Mouse (Mus musculus): ENCODE data around the gene Fbxw10. TPM values are rescaled to one million over a fixed set of nuclear protein-coding genes. Genes with fewer than 3 reads are reported as not detected.

Fbxw10 gene
- polyA plus RNA-seq, 1 experiment from 2014 or later: 0.51 TPM

DNA sequence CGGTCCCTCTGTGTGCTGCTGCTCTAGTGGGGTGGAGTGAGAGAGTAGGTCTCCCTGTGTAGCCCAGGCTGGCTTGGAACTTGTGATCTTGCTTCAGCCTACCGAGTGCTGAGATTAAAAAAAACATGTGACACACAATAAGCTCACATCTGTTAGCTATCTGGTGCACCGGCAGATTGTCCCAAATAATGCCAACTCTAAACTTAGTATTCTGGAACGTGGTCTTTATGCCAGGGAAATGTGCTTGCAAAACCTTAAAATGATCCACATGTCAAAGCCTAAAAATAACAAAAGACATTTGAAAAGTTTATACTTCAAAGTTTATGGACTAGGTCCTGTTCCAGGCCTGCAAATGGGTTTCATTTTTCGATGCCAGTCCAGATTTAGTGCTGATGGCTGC lies 22.3 kb downstream of the Fbxw10 start:
- no peak overlapping the region for H3K4me2 ChIP-seq (replicated peaks; ENCODE audit: low read depth, low read length)
- no peak for ATAC-seq (ENCODE audit: low FRiP score, low TSS enrichment)
- H3K9ac ChIP-seq (replicated peaks; ENCODE audit: low read length): no peak overlapping the region
- H3K36me3 ChIP-seq (ENCODE audit: insufficient read depth, low read length): no peaks in the 10 kb centered on the region
- H3K4me3 ChIP-seq (ENCODE audit: low read length): no peak overlapping the region
- no peak overlapping the region for H3K27ac ChIP-seq (ENCODE audit: low read length)
- H3K4me1 ChIP-seq (ENCODE audit: insufficient read depth, low read length): no peaks in the 10 kb centered on the region
- H3K9me3 ChIP-seq (ENCODE audit: low read length): no peaks in the 10 kb centered on the region
- H3K27me3 ChIP-seq (ENCODE audit: insufficient read depth, low read length): no peaks in the 10 kb centered on the region
- 76% methylated on average over 5 of the region's 5 CpGs for WGBS

GRCm38 (mm10) chr11:62869715-62870371 lies 23.0 kb downstream of the Fbxw10 start:
- 84% methylated on average over 8 of the region's 8 CpGs for WGBS
- H3K27me3 ChIP-seq (ENCODE audit: insufficient read depth, low read length): no peaks in the 10 kb centered on the region

GRCm38 (mm10) chr11:62873479-62873878 lies 26.6 kb downstream of the Fbxw10 start:
- H3K9ac ChIP-seq (replicated peaks; ENCODE audit: low read length): no peak overlapping the region
- no peak overlapping the region for H3K4me2 ChIP-seq (replicated peaks; ENCODE audit: low read depth, low read length)
- 71% methylated on average over 9 of the region's 9 CpGs for WGBS
- no peaks in the 10 kb centered on the region for H3K9me3 ChIP-seq (ENCODE audit: low read length)
- H3K4me1 ChIP-seq (ENCODE audit: insufficient read depth, low read length): no peaks in the 10 kb centered on the region
- no peaks in the 10 kb centered on the region for H3K27me3 ChIP-seq (ENCODE audit: insufficient read depth, low read length)
- no peaks in the 10 kb centered on the region for H3K36me3 ChIP-seq (ENCODE audit: insufficient read depth, low read length)
- H3K27ac ChIP-seq (ENCODE audit: low read length): no peak overlapping the region
- no peak overlapping the region for H3K4me3 ChIP-seq (ENCODE audit: low read length)
- no peak for ATAC-seq (ENCODE audit: low FRiP score, low TSS enrichment)

More at GRCm38 (mm10) chr11:62869715-62870371, 23.0 kb downstream of the Fbxw10 start:
- Histone ChIP-seq H3K4me2 (replicated peaks; ENCODE audit: low read depth, low read length) (no peak overlapping the region), H3K4me1 (ENCODE audit: insufficient read depth, low read length) (no peaks in the 10 kb centered on the region), H3K4me3 (ENCODE audit: low read length) (no peak overlapping the region), H3K27ac (ENCODE audit: low read length) (no peak overlapping the region), H3K36me3 (ENCODE audit: insufficient read depth, low read length) (no peaks in the 10 kb centered on the region), H3K9ac (replicated peaks; ENCODE audit: low read length) (no peak overlapping the region), H3K9me3 (ENCODE audit: low read length) (no peaks in the 10 kb centered on the region)
- no peak for ATAC-seq (ENCODE audit: low FRiP score, low TSS enrichment)

DNA sequence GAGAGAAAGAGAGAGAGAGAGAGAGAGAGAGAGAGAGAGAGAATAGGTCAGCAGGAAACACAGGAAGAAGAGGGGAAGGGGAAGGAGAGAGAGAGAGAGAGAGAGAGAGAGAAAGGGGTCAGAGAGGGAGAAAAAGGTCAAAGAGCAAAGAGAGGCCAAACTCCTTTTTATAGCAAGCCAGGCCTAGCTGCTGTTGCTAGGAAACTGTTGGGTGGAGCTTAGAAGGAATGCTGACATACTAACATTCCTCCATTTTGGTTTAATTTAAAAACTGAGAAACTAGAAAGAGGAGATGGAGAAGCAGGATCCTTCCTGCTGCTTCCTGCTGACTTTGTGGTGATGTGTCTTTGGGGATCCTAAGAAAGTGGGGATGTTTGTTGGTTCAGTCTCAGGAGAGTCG lies 28.8 kb downstream of the Fbxw10 start:
- Histone ChIP-seq H3K4me3 (ENCODE audit: low read length) (no peak overlapping the region), H3K9me3 (ENCODE audit: low read length) (no peaks in the 10 kb centered on the region), H3K9ac (replicated peaks; ENCODE audit: low read length) (no peak overlapping the region), H3K36me3 (ENCODE audit: insufficient read depth, low read length) (no peaks in the 10 kb centered on the region), H3K27ac (ENCODE audit: low read length) (no peak overlapping the region), H3K27me3 (ENCODE audit: insufficient read depth, low read length) (no peaks in the 10 kb centered on the region), H3K4me2 (replicated peaks; ENCODE audit: low read depth, low read length) (no peak overlapping the region), H3K4me1 (ENCODE audit: insufficient read depth, low read length) (no peaks in the 10 kb centered on the region)
- ATAC-seq (ENCODE audit: low FRiP score, low TSS enrichment): no peak
- 88% methylated on average over 1 of the region's 1 CpGs for WGBS

GRCm38 (mm10) chr11:62876445-62876844 lies 29.6 kb downstream of the Fbxw10 start:
- no peak for ATAC-seq (ENCODE audit: low FRiP score, low TSS enrichment)
- Histone ChIP-seq H3K9me3 (ENCODE audit: low read length) (no peaks in the 10 kb centered on the region), H3K4me1 (ENCODE audit: insufficient read depth, low read length) (no peaks in the 10 kb centered on the region), H3K4me3 (ENCODE audit: low read length) (no peak overlapping the region), H3K4me2 (replicated peaks; ENCODE audit: low read depth, low read length) (no peak overlapping the region), H3K36me3 (ENCODE audit: insufficient read depth, low read length) (no peaks in the 10 kb centered on the region), H3K27ac (ENCODE audit: low read length) (no peak overlapping the region), H3K27me3 (ENCODE audit: insufficient read depth, low read length) (no peaks in the 10 kb centered on the region), H3K9ac (replicated peaks; ENCODE audit: low read length) (no peak overlapping the region)
- WGBS: 80% methylated on average over 4 of the region's 4 CpGs

DNA sequence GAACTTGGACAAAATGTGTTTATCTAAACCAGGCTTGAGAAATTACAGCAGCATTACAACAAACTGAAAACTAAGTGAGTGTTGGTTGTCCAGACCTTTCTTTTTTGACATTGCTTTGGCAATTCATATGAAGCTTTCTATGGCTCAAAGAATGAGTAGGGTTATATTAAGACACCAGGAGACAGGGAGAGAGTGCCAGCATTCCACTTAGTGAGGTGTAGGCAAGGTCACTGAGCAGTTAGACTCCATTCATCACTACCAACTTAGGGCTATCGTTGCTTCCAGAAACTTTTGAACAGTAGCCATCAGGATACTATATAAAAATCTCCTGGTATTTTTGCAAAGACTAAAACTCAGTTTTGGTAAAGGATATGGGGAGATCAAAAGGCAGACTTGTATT lies 30.5 kb downstream of the Fbxw10 start:
- ATAC-seq (ENCODE audit: low FRiP score, low TSS enrichment): no peak
- Histone ChIP-seq H3K4me1 (ENCODE audit: insufficient read depth, low read length) (no peaks in the 10 kb centered on the region), H3K36me3 (ENCODE audit: insufficient read depth, low read length) (no peaks in the 10 kb centered on the region; the same call in 1 of the 2 replicates), H3K27ac (ENCODE audit: low read length) (no peak overlapping the region), H3K27me3 (ENCODE audit: insufficient read depth, low read length) (no peaks in the 10 kb centered on the region), H3K9me3 (ENCODE audit: low read length) (no peaks in the 10 kb centered on the region), H3K4me2 (replicated peaks; ENCODE audit: low read depth, low read length) (no peak overlapping the region), H3K4me3 (ENCODE audit: low read length) (no peak overlapping the region), H3K9ac (replicated peaks; ENCODE audit: low read length) (no peak overlapping the region)
- 91% methylated on average over 1 of the region's 1 CpGs for WGBS

DNA sequence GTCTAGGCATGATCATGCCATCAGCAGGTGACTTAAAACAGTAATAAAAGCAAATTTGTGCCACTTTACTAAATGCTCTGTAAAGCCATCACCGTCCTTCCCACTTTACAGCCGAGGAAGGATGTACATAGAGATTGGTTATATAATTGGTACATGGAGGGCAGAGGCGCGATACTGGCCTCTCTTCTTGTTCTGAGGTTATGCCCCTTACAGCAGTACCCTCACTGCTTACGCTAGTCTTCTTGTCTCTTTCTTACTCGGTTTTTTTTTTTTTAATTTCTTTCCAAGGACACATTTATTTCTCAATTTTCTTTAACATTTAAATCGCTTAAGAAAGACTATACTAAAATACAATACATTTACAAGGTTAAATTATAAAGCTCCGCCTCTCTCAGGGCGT lies 31.9 kb downstream of the Fbxw10 start:
- Histone ChIP-seq H3K4me1 (ENCODE audit: insufficient read depth, low read length) (no peaks in the 10 kb centered on the region), H3K27me3 (ENCODE audit: insufficient read depth, low read length) (no peaks in the 10 kb centered on the region), H3K36me3 (ENCODE audit: insufficient read depth, low read length) (no peaks in the 10 kb centered on the region; the same call in 1 of the 2 replicates), H3K9me3 (ENCODE audit: low read length) (no peaks in the 10 kb centered on the region), H3K27ac (ENCODE audit: low read length) (no peak overlapping the region), H3K9ac (replicated peaks; ENCODE audit: low read length) (peak overlapping the region; percentile 56; the same call in 1 of the 2 replicates), H3K4me3 (ENCODE audit: low read length) (peak overlapping the region; percentile 91), H3K4me2 (replicated peaks; ENCODE audit: low read depth, low read length) (peak overlapping the region; percentile 57)
- 24% methylated on average over 9 of the region's 9 CpGs for WGBS
- 0 out of 2 replicates have a peak, but pooled peaks have one; percentile 43 for ATAC-seq (ENCODE audit: low FRiP score, low TSS enrichment)

GRCm38 (mm10) chr11:62879220-62880048 lies 32.6 kb downstream of the Fbxw10 start, which contains the start of gene Tvp23b:
Gene Tvp23b (plus strand): TSS chr11:62879455.
- H3K4me1 ChIP-seq (ENCODE audit: insufficient read depth, low read length): no peaks in the 10 kb centered on the region
- H3K36me3 ChIP-seq (ENCODE audit: insufficient read depth, low read length): peaks cover 5% of the 10 kb centered on the region; the same call in 1 of the 2 replicates
- 1% methylated on average over 55 of the region's 55 CpGs for WGBS
- peak within 1 kb of the TSS; percentile 75 for H3K4me2 ChIP-seq (replicated peaks; ENCODE audit: low read depth, low read length)
- H3K9me3 ChIP-seq (ENCODE audit: low read length): no peaks in the 10 kb centered on the region
- peak within 1 kb of the TSS; percentile 91 for H3K4me3 ChIP-seq (ENCODE audit: low read length)
- H3K27me3 ChIP-seq (ENCODE audit: insufficient read depth, low read length): no peaks in the 10 kb centered on the region
- ATAC-seq (ENCODE audit: low FRiP score, low TSS enrichment): peak; percentile 96
- H3K27ac ChIP-seq (ENCODE audit: low read length): peak within 1 kb of the TSS; percentile 78
- peak within 1 kb of the TSS; percentile 93 for H3K9ac ChIP-seq (replicated peaks; ENCODE audit: low read length)

DNA sequence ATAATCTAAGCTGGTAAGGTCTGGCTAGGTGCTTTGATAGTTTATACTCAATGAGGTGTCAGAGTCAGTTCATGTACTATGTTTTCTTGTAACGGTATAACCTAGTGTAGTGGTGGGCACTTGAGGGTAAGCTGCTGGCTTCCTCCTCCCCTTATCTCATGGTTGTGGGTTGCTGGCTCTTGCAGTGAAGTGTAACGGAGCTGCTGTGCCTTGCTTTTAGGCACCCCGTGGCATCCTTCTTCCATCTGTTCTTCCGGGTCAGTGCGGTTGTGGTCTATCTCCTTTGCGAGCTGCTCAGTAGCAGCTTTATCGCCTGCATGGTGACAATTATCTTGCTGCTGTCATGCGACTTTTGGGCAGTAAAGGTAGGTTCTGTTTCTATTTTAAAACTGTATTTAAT lies 36.5 kb downstream of the Fbxw10 start:
- no peak for ATAC-seq (ENCODE audit: low FRiP score, low TSS enrichment)
- Histone ChIP-seq H3K4me1 (ENCODE audit: insufficient read depth, low read length) (no peaks in the 10 kb centered on the region), H3K4me3 (ENCODE audit: low read length) (no peak overlapping the region), H3K9me3 (ENCODE audit: low read length) (no peaks in the 10 kb centered on the region), H3K4me2 (replicated peaks; ENCODE audit: low read depth, low read length) (no peak overlapping the region), H3K36me3 (ENCODE audit: insufficient read depth, low read length) (peaks cover 27% of the 10 kb centered on the region; the same call in 1 of the 2 replicates), H3K27ac (ENCODE audit: low read length) (no peak overlapping the region), H3K9ac (replicated peaks; ENCODE audit: low read length) (no peak overlapping the region), H3K27me3 (ENCODE audit: insufficient read depth, low read length) (no peaks in the 10 kb centered on the region)
- WGBS: 89% methylated on average over 8 of the region's 8 CpGs

DNA sequence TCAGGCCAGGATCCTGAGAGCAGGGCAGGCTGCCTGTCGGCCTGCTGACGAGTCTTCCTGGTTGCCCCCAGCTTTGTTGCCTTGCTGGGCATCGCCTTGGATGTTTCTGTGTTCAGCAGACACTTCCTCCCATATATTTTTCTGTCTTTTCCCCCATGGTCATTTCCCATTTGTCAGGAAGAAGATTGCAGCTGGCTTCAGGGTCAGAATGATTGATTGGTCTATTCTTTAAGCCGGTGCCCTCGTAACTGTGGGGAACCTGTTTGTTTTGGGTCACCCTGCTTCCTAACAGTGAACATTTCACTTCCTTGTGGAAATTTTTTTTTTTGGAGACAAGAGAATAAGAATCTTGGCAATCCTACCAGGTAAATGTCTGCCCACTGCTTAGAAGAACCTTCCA lies 38.5 kb downstream of the Fbxw10 start:
- no peak overlapping the region for H3K4me3 ChIP-seq (ENCODE audit: low read length)
- H3K4me1 ChIP-seq (ENCODE audit: insufficient read depth, low read length): no peaks in the 10 kb centered on the region
- H3K27me3 ChIP-seq (ENCODE audit: insufficient read depth, low read length): no peaks in the 10 kb centered on the region
- peaks cover 37% of the 10 kb centered on the region for H3K36me3 ChIP-seq (ENCODE audit: insufficient read depth, low read length)
- no peaks in the 10 kb centered on the region for H3K9me3 ChIP-seq (ENCODE audit: low read length)
- no peak for ATAC-seq (ENCODE audit: low FRiP score, low TSS enrichment)
- H3K27ac ChIP-seq (ENCODE audit: low read length): 0 out of 2 replicates have a peak overlapping the region, but pooled peaks have one; percentile 36
- no peak overlapping the region for H3K9ac ChIP-seq (replicated peaks; ENCODE audit: low read length)
- 64% methylated on average over 5 of the region's 5 CpGs for WGBS
- no peak overlapping the region for H3K4me2 ChIP-seq (replicated peaks; ENCODE audit: low read depth, low read length)
